Mouse (Mus musculus): ENCODE data around the gene Arnt.

Gene Arnt

GRCm38 (mm10) chr3:95457758-95458157 is 23.6 kb downstream of the Arnt start:
- DNase-seq (ENCODE audit: low spot score): no peak

GRCm38 (mm10) chr3:95459381-95459780 is 25.2 kb downstream of the Arnt start:
- no peak for DNase-seq (ENCODE audit: low spot score)

GRCm38 (mm10) chr3:95463852-95464251 is 29.7 kb downstream of the Arnt start:
- DNase-seq (ENCODE audit: low spot score): no peak

- DNase-seq (ENCODE audit: low spot score): no peak
Measured at GRCm38 (mm10) chr3:95478966-95479365, 44.8 kb downstream of the Arnt start.

GRCm38 (mm10) chr3:95486421-95486820 is 52.2 kb downstream of the Arnt start:
- DNase-seq (ENCODE audit: low spot score): no peak

- no peak for DNase-seq (ENCODE audit: low spot score)
Measured at GRCm38 (mm10) chr3:95488679-95489078, 54.5 kb downstream of the Arnt start.

- no peak for DNase-seq (ENCODE audit: low spot score)
Measured at GRCm38 (mm10) chr3:95490238-95490637, 56.0 kb downstream of the Arnt start.

- peak; percentile 51 for DNase-seq (ENCODE audit: low spot score)
Measured at GRCm38 (mm10) chr3:95494342-95494741, 60.2 kb downstream of the Arnt start.

- DNase-seq (ENCODE audit: low spot score): no peak
Measured at GRCm38 (mm10) chr3:95498229-95498628, 64.0 kb downstream of the Arnt start.

GRCm38 (mm10) chr3:95499024-95499423 is 64.8 kb downstream of the Arnt start, which contains the start of gene Ctsk:
Ctsk (plus strand) TSS chr3:95499256.
- DNase-seq (ENCODE audit: low spot score): no peak

- no peak for DNase-seq (ENCODE audit: low spot score)
Measured at GRCm38 (mm10) chr3:95499496-95500140, 65.4 kb downstream of the Arnt start.

GRCm38 (mm10) chr3:95502312-95502711 is 68.1 kb downstream of the Arnt start:
- no peak for DNase-seq (ENCODE audit: low spot score)

GRCm38 (mm10) chr3:95509348-95509747 is 75.2 kb downstream of the Arnt start:
- no peak for DNase-seq (ENCODE audit: low spot score)

GRCm38 (mm10) chr3:95511611-95512180 is 77.5 kb downstream of the Arnt start:
- no peak for DNase-seq (ENCODE audit: low spot score)

GRCm38 (mm10) chr3:95516614-95517041 is 82.4 kb downstream of the Arnt start:
- DNase-seq (ENCODE audit: low spot score): no peak

- peak; percentile 81 for DNase-seq (ENCODE audit: low spot score)
Measured at GRCm38 (mm10) chr3:95517493-95517898, 83.3 kb downstream of the Arnt start.

GRCm38 (mm10) chr3:95518891-95519290 is 84.7 kb downstream of the Arnt start:
- peak; percentile 39 for DNase-seq (ENCODE audit: low spot score)

- DNase-seq (ENCODE audit: low spot score): no peak
Measured at GRCm38 (mm10) chr3:95519315-95519714, 85.1 kb downstream of the Arnt start.

GRCm38 (mm10) chr3:95520100-95520499 is 85.9 kb downstream of the Arnt start:
- no peak for DNase-seq (ENCODE audit: low spot score)

GRCm38 (mm10) chr3:95521168-95521567 is 87.0 kb downstream of the Arnt start:
- DNase-seq (ENCODE audit: low spot score): peak; percentile 25

GRCm38 (mm10) chr3:95523662-95524061 is 89.5 kb downstream of the Arnt start:
- peak; percentile 21 for DNase-seq (ENCODE audit: low spot score)

- DNase-seq (ENCODE audit: low spot score): no peak
Measured at GRCm38 (mm10) chr3:95524673-95525072, 90.5 kb downstream of the Arnt start.

- no peak for DNase-seq (ENCODE audit: low spot score)
Measured at GRCm38 (mm10) chr3:95526111-95526510, 91.9 kb downstream of the Arnt start.

All from layer of hippocampus, adult 11-12 months (tissue).